Mouse (Mus musculus) embryonic facial prominence, embryonic 15.5 days (tissue): ENCODE measurements at regions not wholly inside any gene's neighbourhood (a gene's known extent, or its start where the extent isn't known, plus 50 kb on each side); places are given as distances from the start of the nearest gene placed in this dataset.
A peak's percentile ranks its signal among the peaks of the same experiment; 100 is the strongest.

Source experiments
- ATAC-seq: fragments of 200-750 bp; cut with Nextera tagmentation; 2 replicates; pipeline ENCODE4 v1.8.0; 2017; ENCODE audit warnings: low read depth, moderate TSS enrichment; ENCODE audit not compliant: insufficient number of reproducible peaks, low FRiP score, low TSS enrichment
- H3K27ac ChIP-seq: fragments of 300-500 bp; sonication (generic); replicated peaks from 2 replicates; pipeline ENCODE4 v1.5.1; 2015; ENCODE audit warnings: mild to moderate bottlenecking, inconsistent platforms
- H3K27me3 ChIP-seq: fragments of 300-500 bp; sonication (generic); 2 replicates; pipeline ENCODE4 v1.6.1; 2015; ENCODE audit warnings: inconsistent platforms
- H3K36me3 ChIP-seq: fragments of 300-500 bp; sonication (generic); 2 replicates; pipeline ENCODE4 v1.6.1; 2015; ENCODE audit warnings: mild to moderate bottlenecking, inconsistent platforms
- H3K4me1 ChIP-seq: fragments of 300-500 bp; sonication (generic); 2 replicates; pipeline ENCODE4 v1.6.1; 2015; ENCODE audit warnings: inconsistent platforms
- H3K4me2 ChIP-seq: fragments of 300-500 bp; sonication (generic); replicated peaks from 2 replicates; pipeline ENCODE4 v1.6.1; 2015; ENCODE audit warnings: mild to moderate bottlenecking, inconsistent platforms
- H3K4me3 ChIP-seq: fragments of 300-500 bp; sonication (generic); replicated peaks from 2 replicates; pipeline ENCODE4 v1.5.1; 2015; ENCODE audit warnings: mild to moderate bottlenecking, inconsistent platforms
- H3K9ac ChIP-seq: fragments of 300-500 bp; sonication (generic); 2 replicates; pipeline ENCODE4 v1.6.1; 2015; ENCODE audit warnings: inconsistent platforms
- H3K9me3 ChIP-seq: fragments of 300-500 bp; sonication (generic); replicated peaks from 2 replicates; pipeline ENCODE4 v1.6.1; 2016; ENCODE audit warnings: inconsistent platforms
- WGBS: fragments of 180-500 bp; shearing (Covaris S2); methylation state at CpG from one replicate; pipeline ENCODE4 v1.1.7; 2015; 5-methylcytosine and 5-hydroxymethylcytosine counted together

DNA sequence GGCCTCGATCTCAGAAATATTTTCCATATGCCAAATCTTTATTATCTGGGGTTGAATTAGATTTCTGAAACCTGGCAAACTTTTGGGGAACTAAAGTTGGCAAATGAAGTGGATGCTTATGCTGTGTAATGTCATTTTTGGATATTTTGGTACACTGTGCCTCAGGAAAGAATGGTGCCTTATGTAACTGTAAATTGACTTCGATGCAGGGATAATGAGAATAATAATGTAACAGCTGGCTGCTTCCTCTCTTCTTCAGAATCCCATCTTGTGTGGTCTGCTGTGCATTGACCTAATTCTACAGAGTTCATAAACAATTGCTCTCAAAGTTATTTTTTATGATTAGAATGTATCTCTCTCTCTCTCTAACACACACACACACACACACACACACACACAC lies 545.6 kb downstream of the Tfap2b start:
- WGBS: 61% methylated on average over 2 of the region's 2 CpGs
- ATAC-seq: no peak
- no peaks in the 10 kb centered on the region for H3K9me3 ChIP-seq

DNA sequence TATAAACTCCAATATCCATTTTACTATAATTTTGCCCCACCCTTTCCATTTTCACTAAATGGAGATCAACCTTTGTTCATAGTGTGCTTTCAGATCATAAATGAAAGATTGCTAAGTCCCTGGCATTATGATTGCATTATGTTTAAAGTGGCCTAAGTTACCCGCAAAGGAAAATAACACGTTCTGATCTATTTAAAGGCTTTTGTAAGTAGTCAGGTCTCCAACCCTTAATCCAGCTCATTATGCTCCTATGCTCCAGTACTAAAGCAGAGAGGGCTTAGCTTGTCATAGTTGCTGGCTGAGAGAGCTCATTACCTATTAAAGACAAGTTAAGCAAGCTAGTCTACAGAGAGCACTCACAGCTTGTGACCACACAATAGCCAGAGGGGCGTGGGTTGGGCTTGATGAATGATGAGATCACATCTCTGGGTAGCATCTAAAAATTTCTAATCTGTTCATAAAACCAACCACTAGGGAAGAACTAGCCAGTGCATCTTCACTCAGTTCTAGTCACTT lies 549.3 kb downstream of the Tfap2b start:
- 70% methylated on average over 3 of the region's 3 CpGs for WGBS
- no peaks in the 10 kb centered on the region for H3K4me1 ChIP-seq
- no peaks in the 10 kb centered on the region for H3K27me3 ChIP-seq
- no peak overlapping the region for H3K9ac ChIP-seq
- no peaks in the 10 kb centered on the region for H3K36me3 ChIP-seq
- no peak overlapping the region for H3K4me2 ChIP-seq
- H3K4me3 ChIP-seq: no peak overlapping the region
- no peak overlapping the region for H3K27ac ChIP-seq
- no peak for ATAC-seq
- H3K9me3 ChIP-seq: no peaks in the 10 kb centered on the region

More for the DNA sequence above, 545.6 kb downstream of the Tfap2b start:
- H3K4me1 ChIP-seq: no peaks in the 10 kb centered on the region
- H3K9ac ChIP-seq: no peak overlapping the region
- no peaks in the 10 kb centered on the region for H3K27me3 ChIP-seq
- no peak overlapping the region for H3K4me2 ChIP-seq
- no peaks in the 10 kb centered on the region for H3K36me3 ChIP-seq
- no peak overlapping the region for H3K27ac ChIP-seq
- H3K4me3 ChIP-seq: no peak overlapping the region

DNA sequence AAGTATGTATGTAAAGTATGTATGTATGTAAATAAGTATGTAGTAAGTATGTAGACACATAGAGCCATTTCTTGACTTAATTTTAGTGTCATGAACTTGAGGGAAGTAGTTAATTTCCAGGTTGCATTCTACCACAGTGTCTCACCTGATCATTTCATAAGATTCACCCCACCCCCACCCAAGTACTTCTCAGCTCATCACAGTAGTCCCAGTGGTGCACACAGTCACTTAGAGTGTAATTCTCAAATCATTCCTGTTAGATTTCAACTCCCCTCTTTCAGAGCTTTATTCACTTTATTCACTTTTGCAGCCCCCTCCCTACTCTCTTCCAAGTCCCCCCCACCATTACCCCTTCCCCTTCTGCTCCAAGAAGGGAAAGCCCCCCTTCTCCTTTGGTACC lies 558.2 kb downstream of the Tfap2b start:
- no peak for ATAC-seq
- Histone ChIP-seq H3K4me1 (peaks cover 10% of the 10 kb centered on the region), H3K4me3 (no peak overlapping the region), H3K36me3 (no peaks in the 10 kb centered on the region), H3K9ac (no peak overlapping the region), H3K27me3 (no peaks in the 10 kb centered on the region), H3K9me3 (no peaks in the 10 kb centered on the region), H3K4me2 (no peak overlapping the region), H3K27ac (peak overlapping the region; percentile 63; the same call in 1 of the 2 replicates)

DNA sequence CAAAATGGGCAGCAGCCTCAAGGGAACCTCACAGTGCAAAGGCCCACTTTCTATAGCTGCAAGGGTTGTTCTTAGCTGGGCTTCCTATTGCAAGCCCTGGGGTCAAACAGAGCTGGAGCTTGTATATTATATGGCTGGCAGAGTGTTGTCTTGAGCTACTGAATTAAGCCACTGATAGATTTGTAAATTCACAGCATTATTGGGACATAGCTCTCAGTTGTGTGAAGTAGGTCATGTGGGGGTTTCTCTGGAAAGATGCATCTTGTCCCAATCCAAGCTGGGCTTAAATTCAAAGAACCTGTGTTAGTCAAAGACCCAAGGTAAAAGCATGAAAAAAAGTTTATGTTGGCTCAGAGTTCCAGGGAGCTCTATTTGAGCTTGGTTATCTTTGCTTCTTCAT lies 563.6 kb downstream of the Tfap2b start:
- no peak overlapping the region for H3K4me3 ChIP-seq
- no peak for ATAC-seq
- H3K36me3 ChIP-seq: no peaks in the 10 kb centered on the region
- H3K4me1 ChIP-seq: peaks cover 6% of the 10 kb centered on the region
- H3K9me3 ChIP-seq: no peaks in the 10 kb centered on the region
- H3K27me3 ChIP-seq: no peaks in the 10 kb centered on the region
- H3K4me2 ChIP-seq: no peak overlapping the region
- no peak overlapping the region for H3K9ac ChIP-seq
- H3K27ac ChIP-seq: no peak overlapping the region

DNA sequence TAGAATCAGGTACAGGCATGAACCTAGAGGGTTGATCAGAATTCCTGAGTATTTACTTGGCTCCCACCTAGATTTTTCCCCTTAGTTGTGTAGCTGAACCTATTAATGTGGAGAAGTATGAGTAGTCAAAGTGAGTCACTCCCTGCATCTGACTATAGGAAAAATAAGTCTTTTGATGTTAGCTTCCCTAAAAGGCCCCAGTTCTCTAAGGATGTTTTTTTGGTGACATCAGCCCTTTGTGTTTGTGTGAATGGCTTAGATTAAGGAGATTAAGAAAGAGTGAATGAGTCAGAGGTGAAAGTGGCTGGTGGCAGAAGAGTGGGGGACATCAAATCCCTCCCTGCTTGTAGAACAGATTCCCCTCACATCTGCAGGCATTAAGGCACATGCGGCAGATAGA lies 565.8 kb downstream of the Tfap2b start:
- WGBS: 58% methylated on average over 1 of the region's 1 CpGs
- Histone ChIP-seq H3K9ac (no peak overlapping the region), H3K4me1 (no peaks in the 10 kb centered on the region), H3K9me3 (no peaks in the 10 kb centered on the region), H3K36me3 (no peaks in the 10 kb centered on the region), H3K4me2 (no peak overlapping the region), H3K4me3 (no peak overlapping the region), H3K27ac (no peak overlapping the region), H3K27me3 (no peaks in the 10 kb centered on the region)
- ATAC-seq: no peak

DNA sequence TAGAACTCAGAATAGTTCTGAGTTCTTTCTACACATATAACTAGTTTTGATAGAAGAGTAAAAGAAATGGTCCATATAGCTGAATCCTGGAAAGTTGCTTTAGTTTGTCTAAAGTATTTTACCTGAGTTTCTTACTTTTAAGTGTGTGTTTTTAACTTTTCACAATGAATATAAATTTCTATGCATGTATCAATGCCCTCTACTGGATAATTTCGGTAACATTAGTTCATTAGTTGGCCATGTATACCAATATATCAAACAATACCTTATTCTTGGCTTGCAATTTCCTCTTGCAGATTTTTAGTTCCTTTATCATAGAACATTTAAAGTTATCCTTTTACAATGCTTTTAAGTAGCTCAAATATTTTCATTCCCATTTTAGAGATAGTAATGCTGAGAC lies 568.8 kb downstream of the Tfap2b start:
- no peak for ATAC-seq
- H3K27ac ChIP-seq: no peak overlapping the region
- WGBS: 72% methylated on average over 1 of the region's 1 CpGs
- H3K9ac ChIP-seq: no peak overlapping the region
- no peaks in the 10 kb centered on the region for H3K36me3 ChIP-seq
- no peaks in the 10 kb centered on the region for H3K4me1 ChIP-seq
- H3K9me3 ChIP-seq: no peaks in the 10 kb centered on the region
- H3K4me3 ChIP-seq: no peak overlapping the region
- no peak overlapping the region for H3K4me2 ChIP-seq
- H3K27me3 ChIP-seq: no peaks in the 10 kb centered on the region

DNA sequence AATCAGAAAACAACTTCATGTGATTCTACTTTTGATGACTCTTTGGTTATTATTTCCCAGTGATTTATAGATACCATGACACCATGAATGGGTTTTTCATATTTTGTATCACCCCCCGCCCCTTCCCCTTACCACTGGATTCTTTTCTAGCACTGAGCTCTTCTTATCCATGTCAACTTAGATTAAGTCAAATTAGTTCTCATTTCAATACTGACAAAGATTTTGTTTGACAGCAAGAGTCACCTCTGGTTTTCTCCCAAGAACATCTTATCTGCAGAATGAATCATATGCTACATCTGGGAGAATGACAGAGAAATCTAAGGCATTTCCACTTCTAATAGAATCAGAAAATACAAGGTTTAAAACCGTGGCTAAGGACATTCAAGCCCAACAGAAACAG lies 578.3 kb downstream of the Tfap2b start:
- no peaks in the 10 kb centered on the region for H3K36me3 ChIP-seq
- H3K27ac ChIP-seq: no peak overlapping the region
- ATAC-seq: no peak
- no peaks in the 10 kb centered on the region for H3K4me1 ChIP-seq
- no peaks in the 10 kb centered on the region for H3K9me3 ChIP-seq
- no peak overlapping the region for H3K4me3 ChIP-seq
- H3K4me2 ChIP-seq: no peak overlapping the region
- WGBS: 58% methylated on average over 2 of the region's 2 CpGs
- H3K27me3 ChIP-seq: no peaks in the 10 kb centered on the region
- H3K9ac ChIP-seq: no peak overlapping the region

DNA sequence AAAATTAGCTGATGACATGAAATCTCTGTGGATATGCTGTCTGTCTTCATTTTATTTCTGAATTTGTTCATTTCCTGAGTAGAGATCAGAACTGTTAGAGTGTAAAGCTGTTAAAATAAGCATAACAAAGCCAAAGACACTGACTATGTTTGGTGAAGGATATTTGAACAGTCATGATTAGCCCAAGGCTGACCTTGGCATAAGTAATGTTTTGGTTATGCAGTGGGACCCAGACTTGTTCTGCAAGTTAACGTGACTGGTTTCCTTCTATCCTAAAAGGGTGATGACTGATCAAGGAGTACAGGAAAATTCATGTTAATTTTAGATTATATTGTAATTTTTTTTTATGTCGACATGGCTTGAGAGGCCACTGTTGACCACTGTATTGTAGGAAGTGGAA lies 585.4 kb downstream of the Tfap2b start:
- H3K4me1 ChIP-seq: no peaks in the 10 kb centered on the region
- H3K27me3 ChIP-seq: no peaks in the 10 kb centered on the region
- no peak overlapping the region for H3K9ac ChIP-seq
- no peak for ATAC-seq
- no peaks in the 10 kb centered on the region for H3K36me3 ChIP-seq
- no peak overlapping the region for H3K4me3 ChIP-seq
- no peak overlapping the region for H3K27ac ChIP-seq
- H3K4me2 ChIP-seq: no peak overlapping the region
- 54% methylated on average over 2 of the region's 2 CpGs for WGBS
- H3K9me3 ChIP-seq: no peaks in the 10 kb centered on the region

DNA sequence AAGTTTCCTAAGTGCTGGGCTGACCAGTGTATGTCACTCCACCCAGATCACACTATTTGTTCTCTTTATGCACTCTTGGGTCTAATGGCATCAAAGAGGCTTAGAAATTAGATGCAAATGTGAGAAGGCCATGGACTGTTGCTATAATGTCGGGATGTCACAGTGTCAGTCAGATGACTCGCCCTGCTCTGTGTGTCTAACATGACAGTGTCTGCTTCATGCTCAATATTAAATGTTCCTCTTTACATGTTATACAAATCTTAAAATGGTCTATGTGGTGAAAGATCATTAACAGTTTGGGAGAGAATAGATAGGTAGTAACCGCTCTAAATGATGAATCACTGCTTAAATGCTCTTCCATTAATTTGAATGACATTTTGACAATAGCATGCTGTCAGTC lies 617.2 kb downstream of the Tfap2b start:
- no peaks in the 10 kb centered on the region for H3K4me1 ChIP-seq
- H3K4me3 ChIP-seq: no peak overlapping the region
- no peaks in the 10 kb centered on the region for H3K36me3 ChIP-seq
- no peaks in the 10 kb centered on the region for H3K27me3 ChIP-seq
- no peak for ATAC-seq
- no peak overlapping the region for H3K9ac ChIP-seq
- WGBS: 67% methylated on average over 3 of the region's 3 CpGs
- H3K27ac ChIP-seq: no peak overlapping the region
- H3K4me2 ChIP-seq: no peak overlapping the region
- no peaks in the 10 kb centered on the region for H3K9me3 ChIP-seq

DNA sequence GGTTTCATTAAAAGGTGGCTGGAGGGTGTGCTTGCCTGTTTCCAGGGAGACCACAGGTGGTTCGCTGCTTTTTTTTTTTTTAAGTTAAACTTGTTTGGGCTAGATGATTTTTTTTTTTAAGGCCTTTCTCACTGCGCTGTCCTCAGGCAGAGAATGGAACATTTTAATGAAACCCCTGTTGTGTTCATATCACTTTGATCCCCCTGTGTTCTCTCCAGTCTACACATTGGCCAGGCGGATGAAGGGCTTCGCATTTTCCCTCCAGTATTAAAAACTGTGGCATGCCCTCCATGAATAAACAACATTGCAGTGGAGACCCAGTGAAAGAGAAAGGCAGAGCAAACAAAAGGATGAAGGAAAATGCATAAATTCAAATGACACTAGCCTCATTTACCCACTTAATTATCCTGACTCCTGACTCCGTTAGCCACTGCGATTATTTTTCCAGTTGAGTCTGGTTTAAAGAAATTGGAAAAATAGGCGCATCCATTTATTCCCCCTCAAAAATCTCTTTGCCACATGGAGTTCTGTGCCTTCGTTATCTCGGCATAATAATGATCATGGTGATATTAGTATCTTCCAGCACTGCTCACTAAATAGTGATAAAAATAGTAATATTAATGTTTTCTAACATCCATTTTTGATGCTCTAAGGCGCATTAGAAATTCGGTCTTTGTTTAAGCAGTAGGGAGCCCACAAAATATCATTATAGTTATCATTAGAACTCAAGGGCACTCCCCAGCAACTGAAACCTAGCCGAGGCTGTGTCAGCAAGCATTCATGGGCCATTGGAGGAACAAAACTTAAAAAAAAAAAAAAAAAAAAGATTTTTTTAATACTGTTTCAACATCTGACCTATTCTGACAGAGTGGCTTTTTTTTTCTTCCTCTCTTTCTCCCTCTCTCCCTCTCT lies 618.0 kb downstream of the Tfap2b start:
- no peak overlapping the region for H3K9ac ChIP-seq
- H3K27me3 ChIP-seq: no peaks in the 10 kb centered on the region
- no peaks in the 10 kb centered on the region for H3K9me3 ChIP-seq
- H3K4me3 ChIP-seq: no peak overlapping the region
- H3K36me3 ChIP-seq: no peaks in the 10 kb centered on the region
- no peak overlapping the region for H3K27ac ChIP-seq
- no peak for ATAC-seq
- 71% methylated on average over 12 of the region's 12 CpGs for WGBS
- no peaks in the 10 kb centered on the region for H3K4me1 ChIP-seq
- no peak overlapping the region for H3K4me2 ChIP-seq

DNA sequence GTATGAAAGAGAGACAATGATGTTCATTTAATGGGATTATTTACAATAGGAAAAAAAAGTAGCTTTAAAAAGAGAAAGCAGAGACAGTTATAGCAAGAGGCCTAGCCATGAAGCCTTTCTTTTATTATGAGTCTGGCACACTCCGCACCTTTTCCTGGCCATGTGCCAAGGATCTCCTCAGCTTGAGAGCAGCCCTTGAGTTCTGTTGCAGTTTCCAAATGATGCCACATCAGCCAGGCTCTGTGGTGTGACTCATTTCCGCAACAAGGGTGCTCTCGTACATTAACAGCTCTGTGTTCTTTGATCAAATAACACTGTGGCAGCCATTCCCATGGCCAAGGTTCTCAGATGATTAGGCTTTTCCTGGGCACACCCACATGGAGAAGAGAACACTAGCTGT lies 641.2 kb downstream of the Tfap2b start:
- no peak for ATAC-seq
- H3K27ac ChIP-seq: no peak overlapping the region
- no peak overlapping the region for H3K4me3 ChIP-seq
- no peaks in the 10 kb centered on the region for H3K36me3 ChIP-seq
- no peak overlapping the region for H3K9ac ChIP-seq
- no peak overlapping the region for H3K4me2 ChIP-seq
- peaks cover 3% of the 10 kb centered on the region; the same call in 1 of the 2 replicates for H3K4me1 ChIP-seq
- WGBS: 46% methylated on average over 3 of the region's 3 CpGs
- no peaks in the 10 kb centered on the region for H3K27me3 ChIP-seq
- no peaks in the 10 kb centered on the region for H3K9me3 ChIP-seq

DNA sequence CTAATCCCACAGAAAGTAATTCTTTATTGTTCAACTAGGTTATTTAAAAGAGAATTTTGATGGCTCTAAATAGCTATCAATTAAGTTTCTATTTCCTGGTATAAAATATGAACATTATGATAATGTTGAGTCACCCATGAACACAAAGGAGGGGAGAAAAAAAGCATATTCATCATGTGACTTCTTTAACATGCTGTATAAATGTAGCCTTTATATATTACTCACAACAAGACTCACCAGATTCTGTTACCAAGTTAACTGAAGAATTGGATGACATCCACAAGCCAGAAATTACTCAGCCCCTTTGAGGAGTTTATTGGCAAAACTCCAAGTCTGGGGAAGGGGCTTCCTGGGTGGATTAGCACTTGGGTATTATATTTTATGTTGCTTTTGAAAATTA lies 648.5 kb downstream of the Tfap2b start:
- Histone ChIP-seq H3K27ac (no peak overlapping the region), H3K9ac (no peak overlapping the region), H3K4me1 (no peaks in the 10 kb centered on the region), H3K4me2 (no peak overlapping the region), H3K9me3 (no peaks in the 10 kb centered on the region), H3K4me3 (no peak overlapping the region), H3K27me3 (no peaks in the 10 kb centered on the region), H3K36me3 (no peaks in the 10 kb centered on the region)
- no peak; the same call in 1 of the 2 replicates for ATAC-seq
